Mouse (Mus musculus) heart, embryonic 14.5 days (tissue): ENCODE measurements around the gene Rpl24. TPM values are rescaled to one million over a fixed set of nuclear protein-coding genes. Genes with fewer than 3 reads are reported as not detected.

Experiments
- ATAC-seq: fragments of 200-750 bp; cut with Nextera tagmentation; 2 replicates; pipeline ENCODE4 v1.8.0; 2017; ENCODE audit warnings: low read depth, moderate TSS enrichment; ENCODE audit not compliant: insufficient number of reproducible peaks, insufficient read depth, low FRiP score
- H3K27ac ChIP-seq, 2 experiments: fragments of 200-500 bp in 1 of 2; fragments of 300-500 bp in 1 of 2; sonication (generic) in 1 of 2; replicated peaks in 1 of 2; 2 replicates each; pipeline ENCODE4 v1.5.1; 2012 to 2014; ENCODE audit warnings: low read depth in 2 of 2, low read length in 2 of 2, control low read depth in 1 of 2, mild to moderate bottlenecking in 1 of 2, mixed read lengths in 1 of 2; ENCODE audit not compliant: control insufficient read depth in 1 of 2, insufficient read depth in 1 of 2
- H3K27me3 ChIP-seq: fragments of 300-500 bp; sonication (generic); 2 replicates; pipeline ENCODE4 v1.6.1; 2014; ENCODE audit warnings: mild to moderate bottlenecking, low read length, control low read depth; ENCODE audit not compliant: control insufficient read depth, insufficient read depth
- H3K36me3 ChIP-seq: fragments of 300-500 bp; sonication (generic); 2 replicates; pipeline ENCODE4 v1.6.1; 2014; ENCODE audit warnings: mild to moderate bottlenecking, control low read depth, low read length, mixed read lengths; ENCODE audit not compliant: control insufficient read depth, insufficient read depth
- H3K4me1 ChIP-seq, 2 experiments: fragments of 200-500 bp in 1 of 2; fragments of 300-500 bp in 1 of 2; sonication (generic) in 1 of 2; 2 replicates each; pipeline ENCODE4 v1.6.1; 2012 to 2014; ENCODE audit warnings: low read length in 2 of 2, control low read depth in 1 of 2, mixed read lengths in 1 of 2; ENCODE audit not compliant: control insufficient read depth in 2 of 2, insufficient read depth in 2 of 2
- H3K4me2 ChIP-seq: fragments of 300-500 bp; sonication (generic); 2 replicates; pipeline ENCODE4 v1.6.1; 2014; ENCODE audit warnings: mild to moderate bottlenecking, low read length
- H3K4me3 ChIP-seq, 2 experiments: fragments of 200-500 bp in 1 of 2; fragments of 300-500 bp in 1 of 2; sonication (generic) in 1 of 2; 2 replicates each; pipeline ENCODE4 v1.5.1; 2012 to 2014; ENCODE audit warnings: low read length in 2 of 2, mild to moderate bottlenecking in 2 of 2, control low read depth in 1 of 2, low read depth in 1 of 2, moderate library complexity in 1 of 2; ENCODE audit not compliant: control insufficient read depth in 1 of 2, insufficient read depth in 1 of 2
- H3K9ac ChIP-seq: fragments of 300-500 bp; sonication (generic); 2 replicates; pipeline ENCODE4 v1.6.1; 2014; ENCODE audit warnings: mild to moderate bottlenecking, low read length
- H3K9me3 ChIP-seq: fragments of 300-500 bp; sonication (generic); 2 replicates; pipeline ENCODE4 v1.6.1; 2016; ENCODE audit warnings: low read length, control low read depth; ENCODE audit not compliant: control insufficient read depth
- WGBS: fragments of 180-500 bp; shearing (Covaris S2); extraction: QIAGEN DNeasy Blood & Tissue Kit; methylation state at CpG from one replicate; pipeline ENCODE4 v1.1.7; 2014; 5-methylcytosine and 5-hydroxymethylcytosine counted together
- polyA plus RNA-seq: library from polyadenylated mRNA; unstranded; fragments of >200 nt; fragmentation: Nextera tagmentation; extraction: Ambion mirVana; gene quantifications from 2 replicates; pipeline ENCODE4 v1.2.1, GENCODE M21; 2014

Rpl24 gene
- polyA plus RNA-seq, 1 experiment from 2014 or later, result 639 TPM

- H3K9me3 ChIP-seq, result no peaks in the 10 kb centered on the region
- H3K9ac ChIP-seq, result no peak overlapping the region
- WGBS, result 76% methylated on average over 6 of the region's 6 CpGs
- H3K4me1 ChIP-seq, result peaks cover 0 to 24% of the 10 kb centered on the region in 2 experiments; a peak in 3 of 4 replicates
- peaks cover 55% of the 10 kb centered on the region for H3K36me3 ChIP-seq
- H3K27me3 ChIP-seq, result no peaks in the 10 kb centered on the region
- no peak overlapping the region for H3K4me2 ChIP-seq
- ATAC-seq, result no peak
- H3K4me3 ChIP-seq, result no peak overlapping the region
- H3K27ac ChIP-seq, result no peak overlapping the region
Observed at GRCm38 (mm10) chr16:55971735-55972615, 5.9 kb downstream of the Rpl24 start.

GRCm38 (mm10) chr16:55972626-55973201 lies 6.6 kb downstream of the Rpl24 start:
- Histone ChIP-seq H3K4me1 (peaks cover 0 to 19% of the 10 kb centered on the region in 2 experiments; a peak in 2 of 4 replicates), H3K9ac (peak overlapping the region; percentile 57), H3K36me3 (peaks cover 51% of the 10 kb centered on the region), H3K9me3 (no peaks in the 10 kb centered on the region), H3K4me2 (peak overlapping the region; percentile 70), H3K27ac (peak overlapping the region; percentile 50 to 56; a peak in 3 of 4 replicates), H3K4me3 (peak overlapping the region in 1 of 2 experiments; percentile 96; a peak in 3 of 4 replicates), H3K27me3 (no peaks in the 10 kb centered on the region)
- ATAC-seq, result no peak
- WGBS, result 51% methylated on average over 10 of the region's 10 CpGs

DNA sequence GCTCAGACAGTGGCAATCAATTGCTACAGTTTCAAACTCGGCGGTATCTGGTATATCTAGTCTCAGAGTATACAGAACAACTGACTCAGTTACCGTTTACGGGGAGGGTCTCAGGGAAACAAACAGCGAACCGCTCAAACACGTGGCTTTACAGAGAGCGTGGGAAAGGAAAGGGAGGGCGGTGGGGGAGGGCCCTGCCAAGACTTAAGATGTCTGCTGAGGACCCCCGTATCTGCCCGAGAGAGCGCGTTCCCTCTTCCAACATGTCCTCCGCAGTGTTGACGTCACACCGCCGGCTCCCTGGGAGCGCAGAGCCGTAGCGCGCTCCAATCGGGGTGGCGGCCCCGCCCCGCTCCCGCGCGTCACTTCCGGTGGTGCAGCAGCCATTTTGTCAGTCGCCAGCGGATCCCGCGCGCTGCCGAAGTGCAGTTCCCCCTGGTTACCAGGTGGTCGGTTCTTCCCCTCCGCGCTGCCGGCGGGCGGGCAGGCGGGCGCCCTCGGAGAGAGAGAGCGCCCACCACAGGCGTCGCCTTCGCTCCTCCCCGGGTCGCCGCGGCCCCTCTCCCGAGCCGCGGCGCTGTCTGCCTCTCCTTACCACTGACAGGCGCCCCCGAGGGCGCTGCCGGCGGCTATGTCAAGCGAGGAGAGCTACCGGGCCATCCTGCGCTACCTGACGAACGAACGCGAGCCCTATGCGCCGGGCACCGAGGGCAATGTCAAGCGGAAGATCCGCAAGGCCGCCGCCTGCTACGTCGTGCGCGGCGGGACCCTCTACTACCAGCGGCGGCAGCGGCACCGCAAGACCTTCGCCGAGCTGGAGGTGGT lies 7.6 kb downstream of the Rpl24 start, which contains the start of gene Zbtb11:
TSS of gene Zbtb11 (plus strand) at position 453 of the 825 bp plus-strand sequence.
- WGBS, result under 1% methylated on average over 85 of the region's 86 CpGs
- Histone ChIP-seq H3K4me3 (peak within 1 kb of the TSS; percentile 81 to 96), H3K9me3 (no peaks in the 10 kb centered on the region), H3K36me3 (peaks cover 46% of the 10 kb centered on the region), H3K4me2 (peak within 1 kb of the TSS; percentile 73), H3K4me1 (peaks cover 0 to 17% of the 10 kb centered on the region in 2 experiments; a peak in 2 of 4 replicates), H3K27ac (peak within 1 kb of the TSS; percentile 72 to 89), H3K9ac (peak within 1 kb of the TSS; percentile 94), H3K27me3 (no peaks in the 10 kb centered on the region)
- ATAC-seq, result peak; percentile 96

DNA sequence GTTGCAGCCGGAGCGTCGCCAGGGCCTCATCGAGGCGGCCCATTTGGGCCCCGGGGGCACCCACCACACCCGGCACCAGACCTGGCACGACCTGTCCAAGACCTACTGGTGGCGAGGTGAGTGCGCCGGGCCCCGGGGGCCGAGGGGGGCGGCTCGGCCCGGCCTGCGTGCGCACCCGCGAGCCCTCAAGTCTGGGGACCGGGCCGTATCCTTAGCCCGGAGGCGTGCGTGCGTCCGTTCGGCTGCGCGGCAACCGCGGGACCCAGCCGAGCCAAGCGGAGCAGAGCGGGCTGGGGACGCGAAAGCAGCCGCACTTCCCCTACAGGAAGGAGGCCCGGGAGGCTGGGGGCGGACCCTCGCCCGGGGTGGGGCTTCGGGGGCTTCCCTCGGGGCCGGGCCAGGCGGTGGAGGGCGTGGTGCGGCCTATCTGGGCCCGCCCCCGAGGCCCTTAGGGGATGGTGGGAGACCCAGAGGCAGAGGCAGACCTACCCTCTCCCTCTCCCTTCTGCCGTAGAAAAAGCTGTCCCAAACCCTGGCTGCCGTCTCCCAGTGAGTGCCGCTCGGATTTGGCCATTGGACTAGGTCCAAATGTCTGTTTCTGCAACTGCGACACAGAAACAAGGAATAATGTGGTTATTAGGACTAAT lies 8.3 kb downstream of the Rpl24 start:
- peak; percentile 90 for ATAC-seq
- under 1% methylated on average over 51 of the region's 55 CpGs for WGBS
- H3K9me3 ChIP-seq, result no peaks in the 10 kb centered on the region

DNA sequence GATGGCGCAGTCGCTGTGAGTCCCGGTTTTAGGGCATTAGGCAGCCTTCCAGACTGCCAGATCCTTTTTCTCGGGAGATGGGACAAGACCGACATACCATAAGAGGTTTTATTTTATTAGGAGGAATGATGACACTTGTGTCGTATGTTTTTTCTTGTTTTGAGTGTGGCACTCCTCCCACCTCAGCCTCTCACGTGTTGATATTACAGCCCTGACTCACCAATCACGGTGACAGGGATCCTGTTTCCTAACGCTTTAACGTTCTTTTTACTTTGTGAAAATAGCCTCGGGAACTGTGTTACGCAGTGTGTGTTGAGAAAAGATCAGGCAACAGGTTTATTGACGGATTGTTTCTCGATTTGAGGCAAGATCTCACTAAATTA lies 8.8 kb downstream of the Rpl24 start:
- H3K36me3 ChIP-seq, result peaks cover 34% of the 10 kb centered on the region
- ATAC-seq, result no peak
- peak overlapping the region; percentile 48 to 89 for H3K27ac ChIP-seq
- no peaks in the 10 kb centered on the region for H3K9me3 ChIP-seq
- no peaks in the 10 kb centered on the region for H3K27me3 ChIP-seq
- H3K4me3 ChIP-seq, result peak overlapping the region; percentile 81 to 96
- peak overlapping the region; percentile 94 for H3K9ac ChIP-seq
- 8% methylated on average over 14 of the region's 14 CpGs for WGBS
- peak overlapping the region; percentile 73 for H3K4me2 ChIP-seq
- H3K4me1 ChIP-seq, result peaks cover 0 to 16% of the 10 kb centered on the region in 2 experiments; a peak in 2 of 4 replicates

More for the DNA sequence above, 8.3 kb downstream of the Rpl24 start:
- peak overlapping the region; percentile 94 for H3K9ac ChIP-seq
- peak overlapping the region; percentile 72 to 89 for H3K27ac ChIP-seq
- H3K4me1 ChIP-seq, result peaks cover 0 to 16% of the 10 kb centered on the region in 2 experiments; a peak in 2 of 4 replicates
- peak overlapping the region; percentile 81 to 96 for H3K4me3 ChIP-seq
- no peaks in the 10 kb centered on the region for H3K27me3 ChIP-seq
- H3K4me2 ChIP-seq, result peak overlapping the region; percentile 73
- peaks cover 39% of the 10 kb centered on the region for H3K36me3 ChIP-seq

DNA sequence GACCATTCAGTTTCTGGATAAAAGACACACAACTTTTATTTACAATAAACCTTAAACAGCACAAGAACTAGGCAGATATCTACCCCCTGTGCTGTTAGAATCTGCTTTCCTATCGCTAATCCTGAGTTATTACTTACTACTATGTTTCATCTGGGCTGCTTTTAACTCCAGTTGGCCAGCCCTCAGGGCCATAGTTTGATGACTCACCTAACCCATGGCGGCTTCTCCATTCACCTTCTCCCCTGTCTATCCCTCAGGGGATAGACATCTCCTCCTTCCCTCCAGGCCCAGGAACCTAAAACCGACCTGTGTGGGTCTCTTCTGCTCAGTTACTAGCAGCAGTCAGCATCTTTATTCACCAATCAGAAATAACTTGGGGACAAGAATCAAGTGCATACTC lies 19.9 kb downstream of the Rpl24 start:
- no peak overlapping the region for H3K9ac ChIP-seq
- no peak overlapping the region for H3K4me2 ChIP-seq
- peaks cover 53% of the 10 kb centered on the region for H3K36me3 ChIP-seq
- no peaks in the 10 kb centered on the region for H3K9me3 ChIP-seq
- no peaks in the 10 kb centered on the region for H3K4me1 ChIP-seq
- H3K27ac ChIP-seq, result no peak overlapping the region
- H3K4me3 ChIP-seq, result no peak overlapping the region
- 88% methylated on average over 3 of the region's 3 CpGs for WGBS
- no peak for ATAC-seq
- H3K27me3 ChIP-seq, result no peaks in the 10 kb centered on the region

- Histone ChIP-seq H3K27ac (no peak overlapping the region), H3K9me3 (no peaks in the 10 kb centered on the region), H3K4me2 (no peak overlapping the region), H3K27me3 (no peaks in the 10 kb centered on the region), H3K4me1 (no peaks in the 10 kb centered on the region), H3K36me3 (peaks cover 52% of the 10 kb centered on the region), H3K9ac (no peak overlapping the region), H3K4me3 (no peak overlapping the region)
- no peak for ATAC-seq
- 92% methylated on average over 4 of the region's 4 CpGs for WGBS
Observed at GRCm38 (mm10) chr16:55990311-55990710, 24.2 kb downstream of the Rpl24 start.
